Mouse (Mus musculus): Measurements from ENCODE around the gene Rdh14. TPM values are rescaled to one million over a fixed set of nuclear protein-coding genes. Genes with fewer than 3 reads are reported as not detected.

Rdh14 gene
- polyA plus RNA-seq (2015; fragmentation: Nextera tagmentation; extraction: Ambion mirVana): 40.6 and 42.8 TPM in 2 replicates

GRCm38 (mm10) chr12:10390671-10391441 lies at the start of gene Rdh14:
Gene Rdh14, plus strand, starts transcription at chr12:10390772.
- H3K4me1 ChIP-seq: peaks cover 6% of the 10 kb centered on the region
- peak within 1 kb of the TSS; percentile 81 for H3K4me2 ChIP-seq
- H3K27me3 ChIP-seq: no peaks in the 10 kb centered on the region
- peak within 1 kb of the TSS; percentile 99 for H3K9ac ChIP-seq
- peaks cover 8% of the 10 kb centered on the region for H3K36me3 ChIP-seq
- no peaks in the 10 kb centered on the region for H3K9me3 ChIP-seq
- peak; percentile 94 for ATAC-seq (ENCODE audit: insufficient number of reproducible peaks, insufficient read depth, low FRiP score, low TSS enrichment, low read depth)
- peak within 1 kb of the TSS; percentile 66 for H3K4me3 ChIP-seq
- under 1% methylated on average over 53 of the region's 53 CpGs for WGBS
- peak within 1 kb of the TSS; percentile 85 for H3K27ac ChIP-seq

DNA sequence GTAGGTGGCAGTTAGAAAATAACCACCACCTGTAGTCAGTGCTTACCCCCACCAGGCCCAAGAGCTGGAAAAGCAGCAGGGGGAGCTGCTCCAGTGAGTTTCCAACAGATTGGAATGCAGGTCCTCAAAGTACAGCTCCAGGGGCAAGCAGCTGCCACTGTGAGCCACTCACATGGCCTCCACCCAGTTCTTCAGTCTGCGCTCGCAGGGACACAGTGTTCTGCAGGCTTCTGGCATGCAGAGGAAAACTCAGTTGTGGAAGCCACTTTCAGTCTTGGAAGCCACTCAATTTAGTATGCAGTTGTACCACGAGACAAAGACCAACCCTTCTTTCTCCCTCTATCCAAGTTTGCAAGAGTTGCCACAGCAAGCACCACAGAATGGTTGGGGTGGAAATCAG lies 39.9 kb upstream of the Rdh14 start:
- Histone ChIP-seq H3K36me3 (no peaks in the 10 kb centered on the region), H3K9ac (no peak overlapping the region), H3K27me3 (no peaks in the 10 kb centered on the region), H3K4me1 (no peaks in the 10 kb centered on the region), H3K4me2 (no peak overlapping the region), H3K9me3 (no peaks in the 10 kb centered on the region), H3K27ac (no peak overlapping the region), H3K4me3 (no peak overlapping the region)
- no peak for ATAC-seq (ENCODE audit: insufficient number of reproducible peaks, insufficient read depth, low FRiP score, low TSS enrichment, low read depth)
- 55% methylated on average over 3 of the region's 3 CpGs for WGBS

GRCm38 (mm10) chr12:10357756-10358155 lies 32.8 kb upstream of the Rdh14 start:
- H3K9me3 ChIP-seq: no peaks in the 10 kb centered on the region
- WGBS: 15% methylated on average over 6 of the region's 6 CpGs

GRCm38 (mm10) chr12:10369673-10370072 lies 20.9 kb upstream of the Rdh14 start, which contains the start of gene Nt5c1b:
Gene Nt5c1b, plus strand, starts transcription at chr12:10369973.
- Histone ChIP-seq H3K4me1 (no peaks in the 10 kb centered on the region), H3K9me3 (no peaks in the 10 kb centered on the region), H3K4me2 (no peak within 1 kb of the TSS), H3K9ac (no peak within 1 kb of the TSS), H3K27me3 (no peaks in the 10 kb centered on the region), H3K4me3 (no peak within 1 kb of the TSS), H3K36me3 (no peaks in the 10 kb centered on the region), H3K27ac (no peak within 1 kb of the TSS)
- WGBS: 82% methylated on average over 3 of the region's 3 CpGs
- no peak for ATAC-seq (ENCODE audit: insufficient number of reproducible peaks, insufficient read depth, low FRiP score, low TSS enrichment, low read depth)

More at GRCm38 (mm10) chr12:10357756-10358155, 32.8 kb upstream of the Rdh14 start:
- H3K36me3 ChIP-seq: no peaks in the 10 kb centered on the region
- no peak overlapping the region for H3K4me3 ChIP-seq
- H3K27ac ChIP-seq: no peak overlapping the region
- no peaks in the 10 kb centered on the region for H3K4me1 ChIP-seq
- no peaks in the 10 kb centered on the region for H3K27me3 ChIP-seq
- ATAC-seq (ENCODE audit: insufficient number of reproducible peaks, insufficient read depth, low FRiP score, low TSS enrichment, low read depth): no peak
- no peak overlapping the region for H3K4me2 ChIP-seq
- no peak overlapping the region for H3K9ac ChIP-seq

- H3K27ac ChIP-seq: no peak overlapping the region
- H3K4me3 ChIP-seq: no peak overlapping the region
- WGBS: 69% methylated on average over 1 of the region's 1 CpGs
- no peaks in the 10 kb centered on the region for H3K4me1 ChIP-seq
- no peaks in the 10 kb centered on the region for H3K36me3 ChIP-seq
- no peaks in the 10 kb centered on the region for H3K9me3 ChIP-seq
- ATAC-seq (ENCODE audit: insufficient number of reproducible peaks, insufficient read depth, low FRiP score, low TSS enrichment, low read depth): no peak
- no peaks in the 10 kb centered on the region for H3K27me3 ChIP-seq
- no peak overlapping the region for H3K4me2 ChIP-seq
- H3K9ac ChIP-seq: no peak overlapping the region
These were observed 10.2 kb downstream of the Rdh14 start for GRCm38 (mm10) chr12:10400788-10401187.

GRCm38 (mm10) chr12:10402421-10403115 lies 12.0 kb downstream of the Rdh14 start:
- no peak for ATAC-seq (ENCODE audit: insufficient number of reproducible peaks, insufficient read depth, low FRiP score, low TSS enrichment, low read depth)
- H3K9me3 ChIP-seq: no peaks in the 10 kb centered on the region
- H3K27ac ChIP-seq: no peak overlapping the region
- no peaks in the 10 kb centered on the region for H3K36me3 ChIP-seq
- WGBS: 83% methylated on average over 9 of the region's 9 CpGs
- H3K4me2 ChIP-seq: no peak overlapping the region
- no peak overlapping the region for H3K4me3 ChIP-seq
- no peaks in the 10 kb centered on the region for H3K27me3 ChIP-seq
- H3K4me1 ChIP-seq: no peaks in the 10 kb centered on the region
- no peak overlapping the region for H3K9ac ChIP-seq

DNA sequence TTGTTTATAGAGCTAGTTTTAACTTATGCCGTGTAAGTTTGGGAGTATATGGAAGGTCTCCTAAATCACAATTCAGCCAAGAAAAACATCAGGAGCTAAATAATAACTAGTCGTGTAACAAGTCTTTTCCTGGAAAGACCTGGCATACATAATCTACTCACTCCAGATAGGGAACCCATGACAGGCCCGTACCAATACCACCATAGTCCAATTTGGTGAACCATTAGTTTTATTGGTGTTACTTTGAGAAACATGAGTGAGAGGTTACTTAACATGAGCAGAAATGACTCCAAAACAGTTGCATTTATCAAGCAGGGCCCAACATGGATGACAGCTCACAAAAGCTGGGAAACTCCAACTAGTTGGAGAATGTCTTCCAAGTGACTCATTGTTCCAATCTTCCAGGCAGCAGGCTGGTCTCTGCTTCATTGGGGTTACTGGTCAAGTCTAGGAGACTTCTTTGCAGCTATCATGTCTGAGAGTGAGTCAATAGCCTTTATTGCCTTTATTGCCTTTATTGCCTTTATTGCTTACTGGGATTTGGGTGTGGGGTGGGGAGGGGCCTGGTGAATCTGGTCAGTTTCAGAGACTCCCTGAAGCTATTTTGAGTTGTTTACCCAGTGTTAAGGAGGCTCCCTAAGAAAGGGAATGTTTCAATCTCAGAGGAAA lies 20.1 kb downstream of the Rdh14 start:
- Histone ChIP-seq H3K27me3 (no peaks in the 10 kb centered on the region), H3K4me3 (no peak overlapping the region), H3K4me2 (no peak overlapping the region), H3K4me1 (no peaks in the 10 kb centered on the region), H3K9me3 (no peaks in the 10 kb centered on the region), H3K36me3 (no peaks in the 10 kb centered on the region), H3K27ac (no peak overlapping the region), H3K9ac (no peak overlapping the region)
- 88% methylated on average over 3 of the region's 3 CpGs for WGBS
- ATAC-seq (ENCODE audit: insufficient number of reproducible peaks, insufficient read depth, low FRiP score, low TSS enrichment, low read depth): no peak

DNA sequence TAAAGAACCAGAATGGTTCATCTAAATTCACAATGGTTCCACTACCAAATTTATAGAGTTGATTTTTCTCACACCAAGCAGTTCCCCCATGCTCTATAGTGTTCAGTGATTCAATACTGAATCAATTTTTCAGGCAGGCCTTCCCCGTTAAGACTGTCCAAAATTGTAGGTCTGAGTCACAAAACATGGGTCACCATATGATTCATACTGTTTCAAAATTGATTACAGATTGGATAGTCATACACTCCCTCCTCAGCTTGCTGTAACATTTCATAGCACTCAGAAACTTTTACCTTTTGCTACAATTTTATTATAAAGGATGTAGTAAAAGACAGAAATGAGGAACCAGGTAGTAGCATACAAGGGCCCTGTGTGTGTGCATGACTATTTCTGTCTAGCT lies 20.9 kb downstream of the Rdh14 start:
- no peak for ATAC-seq (ENCODE audit: insufficient number of reproducible peaks, insufficient read depth, low FRiP score, low TSS enrichment, low read depth)
- WGBS: 81% methylated on average over 1 of the region's 1 CpGs
- H3K9me3 ChIP-seq: no peaks in the 10 kb centered on the region
- no peaks in the 10 kb centered on the region for H3K36me3 ChIP-seq
- no peaks in the 10 kb centered on the region for H3K27me3 ChIP-seq
- H3K4me3 ChIP-seq: no peak overlapping the region
- H3K4me1 ChIP-seq: no peaks in the 10 kb centered on the region
- H3K4me2 ChIP-seq: no peak overlapping the region
- no peak overlapping the region for H3K9ac ChIP-seq
- no peak overlapping the region for H3K27ac ChIP-seq

GRCm38 (mm10) chr12:10422347-10422746 lies 31.8 kb downstream of the Rdh14 start:
- no peaks in the 10 kb centered on the region for H3K9me3 ChIP-seq

GRCm38 (mm10) chr12:10425982-10426863 lies 35.7 kb downstream of the Rdh14 start:
- H3K27ac ChIP-seq: no peak overlapping the region
- no peak for ATAC-seq (ENCODE audit: insufficient number of reproducible peaks, insufficient read depth, low FRiP score, low TSS enrichment, low read depth)
- WGBS: 55% methylated on average over 9 of the region's 9 CpGs
- H3K9ac ChIP-seq: no peak overlapping the region
- no peaks in the 10 kb centered on the region for H3K4me1 ChIP-seq
- no peaks in the 10 kb centered on the region for H3K36me3 ChIP-seq
- no peaks in the 10 kb centered on the region for H3K27me3 ChIP-seq
- no peak overlapping the region for H3K4me3 ChIP-seq
- no peaks in the 10 kb centered on the region for H3K9me3 ChIP-seq
- H3K4me2 ChIP-seq: no peak overlapping the region

More at GRCm38 (mm10) chr12:10422347-10422746, 31.8 kb downstream of the Rdh14 start:
- Histone ChIP-seq H3K27ac (no peak overlapping the region), H3K4me1 (no peaks in the 10 kb centered on the region), H3K4me2 (no peak overlapping the region), H3K27me3 (no peaks in the 10 kb centered on the region), H3K36me3 (no peaks in the 10 kb centered on the region), H3K4me3 (no peak overlapping the region), H3K9ac (no peak overlapping the region)
- 56% methylated on average over 3 of the region's 3 CpGs for WGBS
- ATAC-seq (ENCODE audit: insufficient number of reproducible peaks, insufficient read depth, low FRiP score, low TSS enrichment, low read depth): no peak

DNA sequence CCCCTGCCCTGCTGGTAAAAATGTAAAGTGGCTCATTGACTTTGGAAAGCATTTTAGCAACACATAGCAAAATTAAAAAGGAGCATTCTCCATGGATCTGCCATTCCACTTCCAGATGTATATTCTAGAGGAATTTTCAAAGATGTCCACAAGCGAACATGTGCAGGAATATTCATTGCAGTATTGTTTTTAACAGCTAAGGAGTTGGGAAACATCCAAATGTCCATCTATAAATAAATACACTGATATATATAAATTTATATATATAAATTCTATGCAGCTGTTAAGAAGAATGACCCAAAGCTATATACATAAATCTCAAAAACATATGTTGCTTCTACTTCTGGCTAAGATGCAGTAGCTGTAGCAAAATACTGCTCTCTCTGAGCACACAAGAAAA lies 40.4 kb downstream of the Rdh14 start:
- Histone ChIP-seq H3K36me3 (no peaks in the 10 kb centered on the region), H3K4me1 (no peaks in the 10 kb centered on the region), H3K27ac (no peak overlapping the region), H3K9ac (no peak overlapping the region), H3K4me2 (no peak overlapping the region), H3K4me3 (no peak overlapping the region), H3K27me3 (0 out of 2 replicates have a peak, but pooled peaks cover 7% of the 10 kb centered on the region), H3K9me3 (no peaks in the 10 kb centered on the region)
- 69% methylated on average over 1 of the region's 1 CpGs for WGBS
- ATAC-seq (ENCODE audit: insufficient number of reproducible peaks, insufficient read depth, low FRiP score, low TSS enrichment, low read depth): no peak

Data from embryonic facial prominence, embryonic 13.5 days (tissue).